Mouse (Mus musculus): ENCODE results near the gene Usp25.

The Usp25 gene

GRCm38 (mm10) chr16:77150338-77150737 lies 136.8 kb downstream of the Usp25 start:
- DNase-seq (ENCODE audit: low spot score): no peak

GRCm38 (mm10) chr16:77150884-77151283 lies 137.4 kb downstream of the Usp25 start:
- no peak for DNase-seq (ENCODE audit: low spot score)

- no peak for DNase-seq (ENCODE audit: low spot score)
Observed at GRCm38 (mm10) chr16:77152288-77152687, 138.8 kb downstream of the Usp25 start.

DNA sequence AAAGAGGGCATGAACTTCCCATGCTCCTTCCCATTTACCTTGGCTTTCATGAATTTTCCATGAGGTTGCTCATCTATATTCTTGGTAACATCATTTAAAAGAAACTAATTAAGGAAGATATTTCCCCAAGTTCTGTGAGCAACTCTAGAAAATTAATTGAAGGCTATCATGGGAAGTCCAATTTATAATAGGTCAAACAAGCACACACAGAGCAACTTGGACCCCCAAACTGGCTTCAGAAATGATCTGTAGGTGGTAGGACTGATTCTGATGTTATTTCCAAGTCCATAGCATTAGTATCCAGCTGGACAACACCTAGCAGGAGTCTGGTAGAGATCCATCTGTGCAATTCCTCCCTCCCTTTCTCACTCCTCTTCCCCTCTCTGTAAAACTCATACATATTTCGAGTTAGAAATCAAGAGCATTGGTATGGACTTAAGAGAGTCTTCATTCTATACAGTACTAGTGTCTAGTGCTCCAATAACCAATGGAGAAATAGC lies 139.8 kb downstream of the Usp25 start:
- DNase-seq (ENCODE audit: low spot score): no peak

DNA sequence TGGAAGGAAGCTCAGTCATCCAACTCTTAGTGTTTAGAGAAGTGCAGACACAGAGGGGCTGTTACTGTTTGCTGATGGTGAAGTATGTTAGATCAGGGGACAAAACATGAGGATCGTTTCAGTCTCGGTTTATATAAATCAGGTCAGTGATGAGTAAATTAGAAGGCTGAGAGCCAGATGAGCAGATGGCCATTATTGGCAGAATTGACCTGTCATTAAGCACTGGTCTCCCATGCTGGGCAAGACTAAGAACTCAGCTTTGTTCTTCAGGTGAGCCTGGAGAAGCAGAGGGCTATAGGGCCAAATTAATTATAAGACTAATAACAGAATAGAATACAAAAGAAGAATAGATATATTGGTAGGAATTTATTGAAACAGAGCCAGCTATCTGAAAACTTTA lies 140.3 kb downstream of the Usp25 start:
- no peak for DNase-seq (ENCODE audit: low spot score)

DNA sequence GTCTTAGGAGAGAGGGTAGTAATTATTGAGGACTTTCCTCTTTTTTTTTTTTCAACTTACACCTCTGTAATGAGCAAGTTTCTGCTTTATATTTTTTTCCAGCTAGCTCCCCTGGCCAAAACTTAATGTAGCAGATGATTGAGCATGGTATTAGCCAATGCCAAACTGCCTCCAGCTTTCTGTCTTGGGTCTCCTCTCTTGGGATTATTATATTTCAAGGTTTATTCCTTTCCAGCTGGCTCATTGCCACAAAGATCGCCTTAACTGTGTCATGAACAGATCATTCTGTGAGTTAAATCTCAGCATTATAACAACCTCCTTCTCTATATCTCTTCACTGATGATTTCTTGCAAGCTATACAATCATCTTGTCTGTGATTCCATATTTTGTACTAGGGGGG lies 141.3 kb downstream of the Usp25 start:
- DNase-seq (ENCODE audit: low spot score): no peak

Measured in urinary bladder, postnatal 25 days (tissue).